ENCODE assay signal across 8 mouse cellular contexts in the genomic region with DNA sequence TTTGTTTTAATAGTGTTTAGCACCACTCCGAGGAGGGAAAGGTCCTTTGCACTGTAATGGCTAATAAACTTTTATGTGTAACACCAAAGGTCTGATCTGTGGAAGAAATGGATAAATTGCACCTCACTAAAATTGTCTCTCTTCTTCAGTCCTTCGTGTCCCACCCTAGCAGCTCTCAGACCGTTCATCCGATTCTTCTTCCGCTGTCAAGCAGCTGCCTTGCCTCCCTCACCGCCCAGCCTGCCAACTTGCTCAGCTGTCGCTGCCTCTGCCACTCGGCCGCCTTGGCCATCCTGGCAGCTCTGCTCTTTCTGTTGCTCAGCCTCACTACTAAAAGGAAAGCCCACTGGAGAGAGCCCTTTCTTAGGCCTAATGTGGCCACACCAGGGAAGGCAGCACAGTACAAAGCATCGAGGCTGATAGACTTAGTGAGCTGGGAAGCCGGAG. TPM values are rescaled to one million over a fixed set of nuclear protein-coding genes. Genes with fewer than 3 reads are reported as not detected.
DNase-seq lines count a peak whose midpoint lies in the region; ATAC-seq and TF ChIP-seq lines count a peak whose summit lies in the region.
"Had no signal": no experiment of that assay in that cellular context is flagged by ENCODE, and none has a peak within 500 bp of the region (broad histone marks: within the 10 kb centered on the region; RNA-seq: fewer than 3 reads in every experiment).

No protein-coding gene starts in this region.

- 0 out of 2 replicates have a peak, but pooled peaks cover 3% of the 10 kb centered on the region for H3K27me3 ChIP-seq in forebrain, embryonic 10.5 days (ENCODE audit: poor library complexity, severe bottlenecking)
- no peaks in the 10 kb centered on the region for H3K27me3 ChIP-seq in hindbrain, embryonic 11.5 days (ENCODE audit: control insufficient read depth, insufficient read depth, low read length)
- no peaks in the 10 kb centered on the region for H3K27me3 ChIP-seq in neural tube, embryonic 12.5 days (replicated peaks)
- no peaks in the 10 kb centered on the region for H3K27me3 ChIP-seq in thymus, adult 2 months (ENCODE audit: control insufficient read depth, insufficient read depth, low read length)
- H3K27me3 ChIP-seq: liver, embryonic 15.5 days had no signal

- DNase-seq in left cerebral cortex, postnatal 10 days (ENCODE audit: extremely low spot score in 1 of 2, low spot score in 2 of 2), result peak; percentile 16 to 52
- no peak for DNase-seq in left cerebral cortex, adult 2 months (ENCODE audit: extremely low spot score in 1 of 2, low spot score in 2 of 2)
- DNase-seq in forebrain, embryonic 10.5 days (ENCODE audit: extremely low spot score, low spot score), result no peak
- DNase-seq in hindbrain, embryonic 11.5 days (ENCODE audit: low spot score), result no peak
- DNase-seq in thymus, adult 2 months, result no peak
- no peak for DNase-seq in thymus, postnatal 14 days

- H3K27ac ChIP-seq in left cerebral cortex, adult 2 months, result no peak overlapping the region
- H3K27ac ChIP-seq in forebrain, embryonic 10.5 days, result peak overlapping the region; percentile 82
- H3K27ac ChIP-seq in hindbrain, embryonic 11.5 days (ENCODE audit: low read depth, low read length), result peak overlapping the region; percentile 72
- H3K27ac ChIP-seq in neural tube, embryonic 12.5 days, result 0 out of 2 replicates have a peak overlapping the region, but pooled peaks have one; percentile 11
- H3K27ac ChIP-seq in thymus, adult 2 months (ENCODE audit: control insufficient read depth, insufficient read depth, low read length), result no peak overlapping the region
- H3K27ac ChIP-seq: liver, embryonic 15.5 days had no signal

- no peak for ATAC-seq in hindbrain, embryonic 11.5 days (ENCODE audit: low FRiP score)
- ATAC-seq in neural tube, embryonic 12.5 days (ENCODE audit: low FRiP score, low read depth), result peak; percentile 27; the same call in 1 of the 2 replicates

- TF ChIP-seq POLR2A in thymus, adult 2 months (IDR thresholded peaks at IDR 0.05; ENCODE audit: control insufficient read depth, extremely low read depth, insufficient read depth, low read length, poor library complexity), result no peak

- H3K9ac ChIP-seq in hindbrain, embryonic 11.5 days (ENCODE audit: low read depth, low read length), result peak overlapping the region; percentile 27; the same call in 1 of the 2 replicates
- no peak overlapping the region for H3K9ac ChIP-seq in neural tube, embryonic 12.5 days
- H3K9ac ChIP-seq: liver, embryonic 15.5 days had no signal

- WGBS in forebrain, embryonic 10.5 days, result 43% methylated on average over 11 of the region's 11 CpGs
- WGBS in hindbrain, embryonic 11.5 days, result 39% methylated on average over 11 of the region's 11 CpGs
- WGBS in neural tube, embryonic 12.5 days, result 13% methylated on average over 11 of the region's 11 CpGs
- 96% methylated on average over 11 of the region's 11 CpGs for WGBS in thymus, adult 2 months

- H3K36me3 ChIP-seq in forebrain, embryonic 10.5 days (replicated peaks), result no peaks in the 10 kb centered on the region; the same call in 1 of the 2 replicates
- no peaks in the 10 kb centered on the region for H3K36me3 ChIP-seq in hindbrain, embryonic 11.5 days (ENCODE audit: control insufficient read depth, insufficient read depth, low read length)
- no peaks in the 10 kb centered on the region for H3K36me3 ChIP-seq in neural tube, embryonic 12.5 days
- H3K36me3 ChIP-seq in thymus, adult 2 months (ENCODE audit: control insufficient read depth, insufficient read depth, low read length), result no peaks in the 10 kb centered on the region
- H3K36me3 ChIP-seq: liver, embryonic 15.5 days had no signal

- H3K4me3 ChIP-seq in left cerebral cortex, adult 2 months, result no peak overlapping the region
- H3K4me3 ChIP-seq in forebrain, embryonic 10.5 days, result no peak overlapping the region
- H3K4me3 ChIP-seq in hindbrain, embryonic 11.5 days (ENCODE audit: low read depth, low read length), result no peak overlapping the region
- H3K4me3 ChIP-seq in neural tube, embryonic 12.5 days, result no peak overlapping the region
- no peak overlapping the region for H3K4me3 ChIP-seq in thymus, adult 2 months (ENCODE audit: control insufficient read depth, insufficient read depth, low read length)
- H3K4me3 ChIP-seq: liver, embryonic 15.5 days had no signal

- TF ChIP-seq CTCF in left cerebral cortex, adult 2 months (IDR thresholded peaks at IDR 0.05), result no peak
- TF ChIP-seq CTCF in thymus, adult 2 months (IDR thresholded peaks at IDR 0.05; ENCODE audit: borderline replicate concordance, control insufficient read depth, extremely low read depth, insufficient read depth, low read length, poor library complexity), result no peak

- intact Hi-C loops in left cerebral cortex, postnatal 10 days (cut with DNase I), result no loop called here
- intact Hi-C loops in left cerebral cortex, adult 2 months (cut with DNase I), result no loop called here

- peaks cover 7% of the 10 kb centered on the region for H3K9me3 ChIP-seq in forebrain, embryonic 10.5 days
- H3K9me3 ChIP-seq in hindbrain, embryonic 11.5 days (ENCODE audit: control insufficient read depth, low read length), result no peaks in the 10 kb centered on the region
- H3K9me3 ChIP-seq in neural tube, embryonic 12.5 days, result peaks cover 4% of the 10 kb centered on the region; the same call in 1 of the 2 replicates
- H3K9me3 ChIP-seq: liver, embryonic 15.5 days had no signal

- H3K4me1 ChIP-seq in forebrain, embryonic 10.5 days, result peaks cover 38% of the 10 kb centered on the region
- peaks cover 7% of the 10 kb centered on the region; the same call in 1 of the 2 replicates for H3K4me1 ChIP-seq in hindbrain, embryonic 11.5 days (replicated peaks; ENCODE audit: control insufficient read depth, insufficient read depth, low read length)
- peaks cover 20% of the 10 kb centered on the region; the same call in 1 of the 2 replicates for H3K4me1 ChIP-seq in neural tube, embryonic 12.5 days
- no peaks in the 10 kb centered on the region; the same call in 1 of the 2 replicates for H3K4me1 ChIP-seq in thymus, adult 2 months (replicated peaks; ENCODE audit: control insufficient read depth, insufficient read depth, low read length)

- H3K4me2 ChIP-seq in hindbrain, embryonic 11.5 days (replicated peaks; ENCODE audit: low read depth, low read length), result no peak overlapping the region
- peak overlapping the region; percentile 0; the same call in 1 of the 2 replicates for H3K4me2 ChIP-seq in neural tube, embryonic 12.5 days (replicated peaks)
- H3K4me2 ChIP-seq: liver, embryonic 15.5 days had no signal

RNA-seq across cellular contexts. Expression of gene Ddc, which starts 42.2 kb away (rescaled TPM):
- 1 to 10 TPM; 4.5 to 5.2 TPM for total RNA-seq in left cerebral cortex, postnatal 10 days (2021)
- 1 to 10 TPM; 3.6 to 5.8 TPM for total RNA-seq in left cerebral cortex, adult 2 months (2021)
- polyA plus RNA-seq in forebrain, embryonic 10.5 days (2016; fragmentation: Nextera tagmentation; extraction: Ambion mirVana), result 5.1 and 6.0 TPM in 2 replicates
- polyA plus RNA-seq in hindbrain, embryonic 11.5 days (2014; fragmentation: Nextera tagmentation; extraction: Ambion mirVana), result 8.3 and 14.3 TPM in 2 replicates
- 4.7 and 4.9 TPM in 2 replicates for polyA plus RNA-seq in neural tube, embryonic 12.5 days (2016; fragmentation: Nextera tagmentation; extraction: Ambion mirVana)
- polyA plus RNA-seq in thymus, adult 2 months (2012; rRNA removed), result 0.78 and 1.0 TPM in 2 replicates

RNA-seq across cellular contexts. Expression of gene Fignl1, which starts 46.9 kb away (rescaled TPM):
- total RNA-seq in left cerebral cortex, postnatal 10 days (2021), result 1 to 10 TPM; 1.8 to 1.9 TPM
- total RNA-seq in left cerebral cortex, adult 2 months (2021), result 1 to 10 TPM in 1 of 2 experiments, under 1 TPM in 1; 0.77 to 1.0 TPM
- 101 and 114 TPM in 2 replicates for polyA plus RNA-seq in forebrain, embryonic 10.5 days (2016; fragmentation: Nextera tagmentation; extraction: Ambion mirVana)
- 66.4 and 73.5 TPM in 2 replicates for polyA plus RNA-seq in hindbrain, embryonic 11.5 days (2014; fragmentation: Nextera tagmentation; extraction: Ambion mirVana)
- polyA plus RNA-seq in neural tube, embryonic 12.5 days (2016; fragmentation: Nextera tagmentation; extraction: Ambion mirVana), result 44.0 and 44.9 TPM in 2 replicates
- 18.9 and 29.3 TPM in 2 replicates for polyA plus RNA-seq in thymus, adult 2 months (2012; rRNA removed)

Comparison
In these comparisons a context has a peak if more than half of its experiments do, and no peak if none do; other contexts are left out.
1. DNase-seq: peak in left cerebral cortex, postnatal 10 days (2 of 2); none in left cerebral cortex, adult 2 months (0 of 2), forebrain, embryonic 10.5 days (single experiment), hindbrain, embryonic 11.5 days (single experiment), thymus, adult 2 months (single experiment) and thymus, postnatal 14 days (single experiment).
2. H3K27ac ChIP-seq: peak in forebrain, embryonic 10.5 days (single experiment), hindbrain, embryonic 11.5 days (single experiment) and neural tube, embryonic 12.5 days (single experiment); none in left cerebral cortex, adult 2 months (single experiment) and thymus, adult 2 months (single experiment).